Comparison of ENCODE assay signal across 20 mouse cellular contexts in genomic region chr16:22053411-22053810, GRCm38 (mm10). TPM values are rescaled to one million over a fixed set of nuclear protein-coding genes. Genes with fewer than 3 reads are reported as not detected.
"Had no signal": no experiment of that assay in that cellular context is flagged by ENCODE, and none has a peak within 500 bp of the region (broad histone marks: within the 10 kb centered on the region; RNA-seq: fewer than 3 reads in every experiment).

No protein-coding gene starts in this region.

- H3K9me3 ChIP-seq: kidney, embryonic 15.5 days; liver, embryonic 13.5 days; stomach, embryonic 15.5 days had no signal

- H3K4me1 ChIP-seq: kidney, embryonic 15.5 days; stomach, embryonic 15.5 days had no signal

- H3K4me3 ChIP-seq: kidney, embryonic 15.5 days; left cerebral cortex, adult 2 months; liver, embryonic 13.5 days; stomach, embryonic 15.5 days had no signal

- H3K9ac ChIP-seq: kidney, embryonic 15.5 days; liver, embryonic 13.5 days; stomach, embryonic 15.5 days had no signal

- DNase-seq: kidney, adult 8-10 months; kidney, postnatal 10 days; kidney, postnatal 36 days; layer of hippocampus, postnatal 36 days; liver, embryonic 13.5 days; lung, adult 2 months; lung, postnatal 14 days; lung, postnatal 4 days; midbrain, embryonic 14.5 days; right cerebral cortex, adult 18-20 months; right cerebral cortex, postnatal 14 days; spleen, adult 18-20 months; thymus, adult 2 months; thymus, postnatal 14 days; thymus, postnatal 4 days had no signal

- H3K27ac ChIP-seq: kidney, embryonic 15.5 days; left cerebral cortex, adult 2 months; liver, embryonic 13.5 days; stomach, embryonic 15.5 days had no signal

- H3K27me3 ChIP-seq: kidney, embryonic 15.5 days; liver, embryonic 13.5 days; stomach, embryonic 15.5 days had no signal

- H3K4me2 ChIP-seq: kidney, embryonic 15.5 days; liver, embryonic 13.5 days; midbrain, embryonic 11.5 days; stomach, embryonic 15.5 days had no signal

- H3K36me3 ChIP-seq: stomach, embryonic 15.5 days had no signal

RNA-seq across cellular contexts. Expression of gene Liph, which starts 57.9 kb away (rescaled TPM):
- total RNA-seq: megakaryocyte-erythroid progenitor cell, adult 5-6 weeks had no signal
